Mouse (Mus musculus): ENCODE results near the gene Lpin1. TPM values are rescaled to one million over a fixed set of nuclear protein-coding genes. Genes with fewer than 3 reads are reported as not detected.

Lpin1 gene
- polyA plus RNA-seq, 3 experiments from 2014 or later: 9.4 to 29.1 (median 16.7) TPM

GRCm38 (mm10) chr12:16618512-16619274 is 7.9 kb upstream of the Lpin1 start:
- ATAC-seq: no peak

GRCm38 (mm10) chr12:16615738-16616137 is 5.0 kb upstream of the Lpin1 start:
- no peak for ATAC-seq

- no peak for ATAC-seq
These were observed 3.8 kb upstream of the Lpin1 start for GRCm38 (mm10) chr12:16614556-16614955.

- ATAC-seq: no peak
These were observed 5.1 kb downstream of the Lpin1 start for GRCm38 (mm10) chr12:16605624-16606023.

- ATAC-seq: no peak
These were observed 8.5 kb downstream of the Lpin1 start for GRCm38 (mm10) chr12:16602271-16602670.

GRCm38 (mm10) chr12:16600374-16600773 is 10.4 kb downstream of the Lpin1 start:
- ATAC-seq: no peak

GRCm38 (mm10) chr12:16599359-16599758 is 11.4 kb downstream of the Lpin1 start:
- no peak for ATAC-seq

GRCm38 (mm10) chr12:16593761-16594160 is 17.0 kb downstream of the Lpin1 start:
- no peak for ATAC-seq

GRCm38 (mm10) chr12:16593014-16593413 is 17.8 kb downstream of the Lpin1 start:
- ATAC-seq: no peak

- ATAC-seq: no peak
These were observed 18.3 kb downstream of the Lpin1 start for GRCm38 (mm10) chr12:16592451-16592850.

GRCm38 (mm10) chr12:16591453-16592200 is 19.1 kb downstream of the Lpin1 start:
- peak; percentile 96 for ATAC-seq

- ATAC-seq: no peak
These were observed 20.8 kb downstream of the Lpin1 start for GRCm38 (mm10) chr12:16589966-16590365.

GRCm38 (mm10) chr12:16589204-16589949 is 21.4 kb downstream of the Lpin1 start:
- ATAC-seq: peak; percentile 69

GRCm38 (mm10) chr12:16588396-16589042 is 22.2 kb downstream of the Lpin1 start:
- peak; percentile 2 for ATAC-seq

GRCm38 (mm10) chr12:16587767-16588166 is 23.0 kb downstream of the Lpin1 start:
- ATAC-seq: no peak

- no peak for ATAC-seq
These were observed 23.7 kb downstream of the Lpin1 start for GRCm38 (mm10) chr12:16587111-16587510.

GRCm38 (mm10) chr12:16584964-16585363 is 25.8 kb downstream of the Lpin1 start:
- no peak for ATAC-seq

GRCm38 (mm10) chr12:16584035-16584682 is 26.6 kb downstream of the Lpin1 start:
- peak; percentile 72 for ATAC-seq

GRCm38 (mm10) chr12:16583313-16583712 is 27.5 kb downstream of the Lpin1 start:
- peak; percentile 36 for ATAC-seq

GRCm38 (mm10) chr12:16580306-16580705 is 30.5 kb downstream of the Lpin1 start:
- no peak for ATAC-seq

- no peak for ATAC-seq
These were observed 33.0 kb downstream of the Lpin1 start for GRCm38 (mm10) chr12:16577665-16578233.

- no peak for ATAC-seq
These were observed 39.5 kb downstream of the Lpin1 start for GRCm38 (mm10) chr12:16571278-16571677.
